Mouse (Mus musculus) G1E (cell line): ENCODE data around the gene Cdca3. TPM values are rescaled to one million over a fixed set of nuclear protein-coding genes. Genes with fewer than 3 reads are reported as not detected.
A peak's percentile ranks its signal among the peaks of the same experiment; 100 is the strongest.

Experiments
- ATAC-seq: 2 replicates; pipeline ENCODE4 v1.8.0; 2016; ENCODE audit warnings: mild to moderate bottlenecking; ENCODE audit not compliant: insufficient number of reproducible peaks, poor library complexity, low FRiP score, severe bottlenecking; ENCODE audit errors: extremely low read depth
- DNase-seq: peaks from one replicate; pipeline ENCODE4 v3.0.0; 2012; ENCODE audit warnings: low spot score
- H3K27me3 ChIP-seq: 2 replicates; pipeline ENCODE4 v1.6.1; 2012; ENCODE audit warnings: mild to moderate bottlenecking, low read length, inconsistent platforms; ENCODE audit not compliant: insufficient read depth
- H3K36me3 ChIP-seq: replicated peaks from 2 replicates; pipeline ENCODE3; 2012; ENCODE audit warnings: mild to moderate bottlenecking, inconsistent platforms
- H3K4me1 ChIP-seq: 2 replicates; pipeline ENCODE4 v1.6.1; 2012; ENCODE audit warnings: low read depth, low read length, inconsistent platforms, mixed read lengths; ENCODE audit not compliant: insufficient read depth
- H3K4me3 ChIP-seq: 2 replicates; pipeline ENCODE4 v1.5.1; 2012; ENCODE audit warnings: low read depth, mild to moderate bottlenecking, inconsistent platforms, low read length, moderate library complexity, mixed read lengths
- H3K9me3 ChIP-seq: replicated peaks from 2 replicates; pipeline ENCODE4 v1.6.1; 2012; ENCODE audit warnings: inconsistent platforms
- CTCF ChIP-seq: IDR thresholded peaks from 2 replicates; pipeline ENCODE4 v1.5.1; 2012; ENCODE audit warnings: low read depth, low read length, inconsistent platforms, mixed read lengths
- GATA1 ChIP-seq: IDR thresholded peaks from 2 replicates; pipeline ENCODE4 v1.6.1; 2012; ENCODE audit warnings: borderline replicate concordance, low read length, inconsistent platforms, mixed read lengths
- GATA2 ChIP-seq: IDR thresholded peaks from 2 replicates; pipeline ENCODE4 v1.6.1; 2012; ENCODE audit warnings: low read depth, low read length, inconsistent platforms, borderline replicate concordance
- POLR2AphosphoS5 ChIP-seq: IDR thresholded peaks from 2 replicates; pipeline ENCODE4 v1.6.1; 2012; ENCODE audit warnings: low read depth, low read length, inconsistent platforms; ENCODE audit not compliant: insufficient replicate concordance
- TAL1 ChIP-seq: conservative IDR thresholded peaks from 2 replicates; pipeline ENCODE4 v1.6.1; 2012; ENCODE audit warnings: low read depth, low read length, inconsistent platforms, mixed read lengths
- polyA plus RNA-seq: library from polyadenylated mRNA; stranded (reverse); fragments of >175 nt; gene quantifications from 2 replicates; pipeline ENCODE4 v1.2.3, GENCODE M21; 2012
- total RNA-seq, 2 experiments: library from RNA; stranded (forward) in 1 of 2; stranded (reverse) in 1 of 2; fragments of 200-1000 nt in 1 of 2; fragments of >200 nt in 1 of 2; fragmentation: Nextera tagmentation in 1 of 2; gene quantifications; 2 replicates each; pipeline ENCODE4 v1.2.3; 2014 to 2017

Gene Cdca3
- total and polyA plus RNA-seq, 3 experiments, result 50.9 to 137 (median 109) TPM

DNA sequence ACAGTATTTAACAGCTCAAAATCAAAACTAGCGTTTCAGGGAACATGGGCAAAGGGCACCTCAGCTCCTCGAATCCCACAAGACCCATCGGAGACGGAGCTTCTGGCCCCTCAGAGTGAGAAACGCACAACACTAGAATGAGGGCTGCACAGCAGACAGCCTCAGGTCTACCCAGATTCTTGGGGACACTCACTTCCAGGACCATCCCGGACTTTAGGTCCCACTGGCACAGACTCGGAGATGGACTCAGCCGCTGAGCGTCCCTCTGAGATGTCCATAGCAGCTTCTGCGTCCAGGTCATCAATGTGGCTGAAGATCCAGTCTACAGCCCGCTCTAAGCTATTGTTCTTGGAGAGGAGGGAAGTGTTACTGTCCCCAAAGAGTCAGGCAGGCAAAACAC, 12.2 kb upstream of the Cdca3 start:
- no peak overlapping the region for H3K4me3 ChIP-seq
- peaks cover 91% of the 10 kb centered on the region for H3K36me3 ChIP-seq
- no peak for ATAC-seq
- no peaks in the 10 kb centered on the region for H3K27me3 ChIP-seq
- DNase-seq, result no peak
- peaks cover 21% of the 10 kb centered on the region for H3K4me1 ChIP-seq
- no peak for TF ChIP-seq POLR2AphosphoS5
- no peak for TF ChIP-seq TAL1
- TF ChIP-seq GATA2, result no peak
- no peak for TF ChIP-seq GATA1
- TF ChIP-seq CTCF, result no peak
- no peaks in the 10 kb centered on the region for H3K9me3 ChIP-seq

GRCm38 (mm10) chr6:124817563-124817962, 11.8 kb upstream of the Cdca3 start:
- TF ChIP-seq CTCF (no peak), POLR2AphosphoS5 (no peak), GATA2 (no peak), GATA1 (no peak), TAL1 (no peak)
- DNase-seq (no peak), ATAC-seq (no peak)
- H3K9me3 ChIP-seq, result no peaks in the 10 kb centered on the region
- peaks cover 91% of the 10 kb centered on the region for H3K36me3 ChIP-seq
- H3K4me3 ChIP-seq, result no peak overlapping the region
- H3K4me1 ChIP-seq, result peaks cover 17% of the 10 kb centered on the region
- H3K27me3 ChIP-seq, result no peaks in the 10 kb centered on the region

GRCm38 (mm10) chr6:124817971-124818370, 11.4 kb upstream of the Cdca3 start:
- TF ChIP-seq POLR2AphosphoS5 (no peak), CTCF (no peak), TAL1 (no peak), GATA2 (no peak), GATA1 (no peak)
- Histone ChIP-seq H3K4me1 (peaks cover 15% of the 10 kb centered on the region), H3K9me3 (no peaks in the 10 kb centered on the region), H3K4me3 (no peak overlapping the region), H3K27me3 (no peaks in the 10 kb centered on the region), H3K36me3 (peaks cover 91% of the 10 kb centered on the region)
- DNase-seq, result no peak
- no peak for ATAC-seq

- TF ChIP-seq GATA2, result no peak
- TF ChIP-seq POLR2AphosphoS5, result no peak
- no peak for TF ChIP-seq TAL1
- no peak for TF ChIP-seq GATA1
- TF ChIP-seq CTCF, result no peak
- Histone ChIP-seq H3K4me1 (peaks cover 1% of the 10 kb centered on the region; the same call in 1 of the 2 replicates), H3K36me3 (peaks cover 100% of the 10 kb centered on the region)
These were observed 8.5 kb upstream of the Cdca3 start for GRCm38 (mm10) chr6:124820891-124821290.

GRCm38 (mm10) chr6:124822049-124822448, 7.3 kb upstream of the Cdca3 start:
- peaks cover 100% of the 10 kb centered on the region for H3K36me3 ChIP-seq
- H3K9me3 ChIP-seq, result no peaks in the 10 kb centered on the region
- H3K27me3 ChIP-seq, result no peaks in the 10 kb centered on the region
- no peak overlapping the region for H3K4me3 ChIP-seq
- peaks cover 6% of the 10 kb centered on the region; the same call in 1 of the 2 replicates for H3K4me1 ChIP-seq
- ATAC-seq (no peak), DNase-seq (no peak)
- TF ChIP-seq TAL1 (no peak), GATA1 (no peak)

More at GRCm38 (mm10) chr6:124820891-124821290, 8.5 kb upstream of the Cdca3 start:
- no peak overlapping the region for H3K4me3 ChIP-seq
- DNase-seq (no peak), ATAC-seq (no peak; the same call in 1 of the 2 replicates)
- no peaks in the 10 kb centered on the region for H3K27me3 ChIP-seq
- H3K9me3 ChIP-seq, result no peaks in the 10 kb centered on the region

GRCm38 (mm10) chr6:124828101-124828592, 1.2 kb upstream of the Cdca3 start:
- peak overlapping the region; percentile 91 for H3K4me3 ChIP-seq
- TF ChIP-seq CTCF (no peak), POLR2AphosphoS5 (no peak), TAL1 (no peak), GATA2 (no peak), GATA1 (no peak)
- ATAC-seq, result peak; percentile 10; the same call in 1 of the 2 replicates
- H3K27me3 ChIP-seq, result no peaks in the 10 kb centered on the region
- H3K9me3 ChIP-seq, result no peaks in the 10 kb centered on the region
- peak; percentile 49 for DNase-seq
- H3K36me3 ChIP-seq, result peaks cover 73% of the 10 kb centered on the region
- H3K4me1 ChIP-seq, result peaks cover 42% of the 10 kb centered on the region
